Comparison of ENCODE assay signal across 18 mouse cellular contexts in the genomic region with DNA sequence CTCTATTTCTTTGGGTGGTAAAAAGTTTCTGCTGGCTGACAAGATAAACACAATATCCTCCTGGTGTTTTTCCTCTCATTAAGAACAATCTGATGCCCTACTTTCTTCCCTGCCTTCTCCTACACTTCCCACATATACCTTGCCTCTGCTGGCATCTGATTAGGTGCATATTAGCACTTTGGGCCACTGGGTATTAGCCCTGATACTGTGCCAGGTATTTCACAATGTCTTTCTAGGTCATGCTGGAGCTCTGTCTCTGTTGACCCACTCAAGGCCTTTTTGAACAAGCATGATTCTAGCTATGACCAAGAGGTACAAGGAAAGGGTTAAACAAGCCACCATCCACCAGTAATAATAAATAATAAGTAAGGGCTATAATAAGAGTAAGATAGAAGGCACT. TPM values are rescaled to one million over a fixed set of nuclear protein-coding genes. Genes with fewer than 3 reads are reported as not detected.
"Had no signal": no experiment of that assay in that cellular context is flagged by ENCODE, and none has a peak within 500 bp of the region (broad histone marks: within the 10 kb centered on the region; RNA-seq: fewer than 3 reads in every experiment).

No protein-coding gene starts in this region.

- H3K4me1 ChIP-seq: limb, embryonic 13.5 days; liver, embryonic 13.5 days; midbrain, embryonic 12.5 days; stomach, embryonic 15.5 days had no signal

- DNase-seq: kidney, adult 8-10 months; kidney, postnatal 25 days; layer of hippocampus, postnatal 36 days; left cerebral cortex, postnatal 4 days; liver, embryonic 13.5 days; right cerebral cortex, postnatal 14 days; thymus, postnatal 36 days had no signal

- H3K27ac ChIP-seq: limb, embryonic 13.5 days; liver, embryonic 13.5 days; midbrain, embryonic 12.5 days; stomach, embryonic 15.5 days had no signal

- H3K4me3 ChIP-seq: limb, embryonic 13.5 days; liver, embryonic 13.5 days; midbrain, embryonic 12.5 days; stomach, embryonic 15.5 days had no signal

- H3K36me3 ChIP-seq: limb, embryonic 13.5 days; liver, embryonic 13.5 days; midbrain, embryonic 12.5 days; stomach, embryonic 15.5 days had no signal

- H3K9ac ChIP-seq: limb, embryonic 13.5 days; liver, embryonic 13.5 days; midbrain, embryonic 12.5 days; stomach, embryonic 15.5 days had no signal

- H3K27me3 ChIP-seq: limb, embryonic 13.5 days; liver, embryonic 13.5 days; midbrain, embryonic 12.5 days; stomach, embryonic 15.5 days had no signal

RNA-seq across cellular contexts. Expression of a gene that starts 9.4 kb away (rescaled TPM):
- total RNA-seq: layer of hippocampus, postnatal 36 days; left cerebral cortex, postnatal 4 days had no signal
- polyA plus RNA-seq: lung, embryonic 16.5 days had no signal

RNA-seq across cellular contexts. Expression of a gene that starts 22.6 kb away (rescaled TPM):
- total RNA-seq: layer of hippocampus, postnatal 36 days had no signal

RNA-seq across cellular contexts. Expression of a gene that starts 26.3 kb away (rescaled TPM):
- total RNA-seq: layer of hippocampus, postnatal 36 days; left cerebral cortex, adult 8-10 months; left cerebral cortex, postnatal 4 days; megakaryocyte-erythroid progenitor cell, adult 5-6 weeks had no signal
- polyA plus RNA-seq: kidney, embryonic 16.5 days; limb, embryonic 13.5 days; liver, embryonic 13.5 days; lung, embryonic 16.5 days; midbrain, embryonic 12.5 days; midbrain, embryonic 16.5 days; neural tube, embryonic 14.5 days; spleen, adult 2 months; stomach, embryonic 15.5 days; thymus, postnatal 0 days had no signal

RNA-seq across cellular contexts. Expression of a gene that starts 32.0 kb away (rescaled TPM):
- total RNA-seq: left cerebral cortex, postnatal 4 days; megakaryocyte-erythroid progenitor cell, adult 5-6 weeks had no signal
- polyA plus RNA-seq: midbrain, embryonic 16.5 days; neural tube, embryonic 14.5 days had no signal

RNA-seq across cellular contexts. Expression of a gene that starts 37.1 kb away (rescaled TPM):
- total RNA-seq: layer of hippocampus, postnatal 36 days; left cerebral cortex, postnatal 4 days; megakaryocyte-erythroid progenitor cell, adult 5-6 weeks had no signal
- polyA plus RNA-seq: kidney, embryonic 16.5 days; limb, embryonic 13.5 days; liver, embryonic 13.5 days; midbrain, embryonic 12.5 days; midbrain, embryonic 16.5 days; neural tube, embryonic 14.5 days; spleen, adult 2 months had no signal
